12 mouse cellular contexts compared by ENCODE assay signal in genomic region chr2:29589266-29589665, GRCm38 (mm10). TPM values are rescaled to one million over a fixed set of nuclear protein-coding genes. Genes with fewer than 3 reads are reported as not detected.
DNase-seq lines count a peak whose midpoint lies in the region; ATAC-seq and TF ChIP-seq lines count a peak whose summit lies in the region.
"Had no signal": no experiment of that assay in that cellular context is flagged by ENCODE, and none has a peak within 500 bp of the region (broad histone marks: within the 10 kb centered on the region; RNA-seq: fewer than 3 reads in every experiment).

No protein-coding gene starts in this region.

- H3K27ac ChIP-seq in limb, embryonic 11.5 days (replicated peaks; ENCODE audit: low read depth, low read length) = no peak overlapping the region
- H3K27ac ChIP-seq in limb, embryonic 10.5 days = no peak overlapping the region
- no peak overlapping the region for H3K27ac ChIP-seq in CH12.LX (ENCODE audit: insufficient read depth, low read depth)
- no peak overlapping the region for H3K27ac ChIP-seq in MEL (ENCODE audit: control insufficient read depth, low read depth, low read length)
- H3K27ac ChIP-seq: forebrain, embryonic 10.5 days; neural tube, embryonic 12.5 days had no signal

- TF ChIP-seq EP300 in CH12.LX (IDR thresholded peaks at IDR 0.05; ENCODE audit: low read length) = no peak
- TF ChIP-seq EP300 in MEL (IDR thresholded peaks at IDR 0.05; ENCODE audit: low read depth in 1 of 2, low read length in 2 of 2) = no peak

- TF ChIP-seq RAD21 in CH12.LX (IDR thresholded peaks at IDR 0.05; ENCODE audit: low read depth, low read length) (peak; percentile 34), MEL (IDR thresholded peaks at IDR 0.05; ENCODE audit: low read depth, low read length) (peak; percentile 41)

- no peak overlapping the region for H3K4me3 ChIP-seq in limb, embryonic 11.5 days (ENCODE audit: low read depth, low read length)
- no peak overlapping the region for H3K4me3 ChIP-seq in limb, embryonic 10.5 days
- H3K4me3 ChIP-seq in CH12.LX (replicated peaks in 1 of 3; ENCODE audit: low read depth in 2 of 3, low read length in 2 of 3, poor library complexity in 1 of 3) = no peak overlapping the region
- no peak overlapping the region for H3K4me3 ChIP-seq in MEL (ENCODE audit: control insufficient read depth in 1 of 2, insufficient read depth in 1 of 2, low read depth in 2 of 2, low read length in 2 of 2)
- H3K4me3 ChIP-seq: forebrain, embryonic 10.5 days; neural tube, embryonic 12.5 days had no signal

- DNase-seq in limb, embryonic 11.5 days (ENCODE audit: low spot score) = peak; percentile 30
- no peak for DNase-seq in limb, embryonic 10.5 days (ENCODE audit: low spot score)
- DNase-seq in CH12.LX (ENCODE audit: extremely low read depth) (peak; percentile 18), MEL (ENCODE audit: low read depth, low spot score) (peak; percentile 24)
- no peak for DNase-seq in T-cell, adult 2 months (ENCODE audit: low spot score)
- DNase-seq in adrenal gland, adult 8-10 months = no peak
- DNase-seq: gastrocnemius, postnatal 36 days had no signal

- no peak overlapping the region for H3K4me2 ChIP-seq in limb, embryonic 11.5 days (ENCODE audit: low read depth, severe bottlenecking)
- H3K4me2 ChIP-seq in CH12.LX (ENCODE audit: insufficient read depth, low read depth, poor library complexity, severe bottlenecking) = no peak overlapping the region
- H3K4me2 ChIP-seq: neural tube, embryonic 12.5 days had no signal

- H3K36me3 ChIP-seq in limb, embryonic 11.5 days (ENCODE audit: control insufficient read depth, insufficient read depth, low read length) = no peaks in the 10 kb centered on the region
- H3K36me3 ChIP-seq in limb, embryonic 10.5 days = no peaks in the 10 kb centered on the region
- H3K36me3 ChIP-seq in CH12.LX (replicated peaks in 1 of 2; ENCODE audit: control insufficient read depth in 1 of 2, insufficient read depth in 1 of 2, low read length in 1 of 2) (no peaks in the 10 kb centered on the region), MEL (ENCODE audit: control insufficient read depth in 1 of 2, insufficient read depth in 2 of 2, low read length in 2 of 2) (no peaks in the 10 kb centered on the region)
- H3K36me3 ChIP-seq: forebrain, embryonic 10.5 days; G1E; neural tube, embryonic 12.5 days had no signal

- H3K79me2 ChIP-seq in CH12.LX (replicated peaks; ENCODE audit: control insufficient read depth, extremely low read depth, insufficient read depth, poor library complexity, severe bottlenecking) (no peaks in the 10 kb centered on the region), MEL (ENCODE audit: control insufficient read depth, insufficient read depth, low read length, poor library complexity) (no peaks in the 10 kb centered on the region)

- H3K27me3 ChIP-seq in limb, embryonic 11.5 days (ENCODE audit: control insufficient read depth, insufficient read depth, low read length) = no peaks in the 10 kb centered on the region; the same call in 1 of the 2 replicates
- H3K27me3 ChIP-seq in limb, embryonic 10.5 days (ENCODE audit: low read depth, poor library complexity, severe bottlenecking) = 0 out of 2 replicates have a peak, but pooled peaks cover 2% of the 10 kb centered on the region
- peaks cover 40% of the 10 kb centered on the region for H3K27me3 ChIP-seq in CH12.LX (replicated peaks)
- H3K27me3 ChIP-seq in MEL (ENCODE audit: control insufficient read depth in 1 of 2, insufficient read depth in 2 of 2, low read length in 2 of 2) = no peaks in the 10 kb centered on the region
- H3K27me3 ChIP-seq: neural tube, embryonic 12.5 days had no signal

- no peak for TF ChIP-seq POLR2A in CH12.LX (IDR thresholded peaks at IDR 0.05; ENCODE audit: low read depth, low read length)
- no peak for TF ChIP-seq POLR2A in MEL (IDR thresholded peaks at IDR 0.05; ENCODE audit: control insufficient read depth in 1 of 2, insufficient read depth in 1 of 2, low read depth in 1 of 2, low read length in 2 of 2, poor library complexity in 1 of 2)

- in situ Hi-C loops in CH12.LX (cut with MboI; ENCODE audit: low pct_ligation_motif_present, low pct_unique_long_range_greater_than_20kb, low sequenced_read_pairs) = no loop called here

- no peaks in the 10 kb centered on the region for H3K4me1 ChIP-seq in limb, embryonic 11.5 days (ENCODE audit: control insufficient read depth, insufficient read depth, low read length)
- peaks cover 29% of the 10 kb centered on the region for H3K4me1 ChIP-seq in limb, embryonic 10.5 days
- peaks cover 11 to 19% of the 10 kb centered on the region in 2 experiments for H3K4me1 ChIP-seq in CH12.LX (ENCODE audit: control insufficient read depth in 1 of 2, insufficient read depth in 2 of 2)
- H3K4me1 ChIP-seq in MEL (ENCODE audit: control insufficient read depth in 1 of 2, insufficient read depth in 2 of 2, low read length in 2 of 2) = no peaks in the 10 kb centered on the region

- dilution Hi-C loops in CH12.LX (cut with MboI; ENCODE audit: extremely low pct_ligation_motif_present, extremely low pct_unique_long_range_greater_than_20kb, low sequenced_read_pairs) = no loop called here

- H3K9me3 ChIP-seq in limb, embryonic 11.5 days (ENCODE audit: control insufficient read depth, low read length) = no peaks in the 10 kb centered on the region
- no peaks in the 10 kb centered on the region for H3K9me3 ChIP-seq in limb, embryonic 10.5 days (replicated peaks)
- H3K9me3 ChIP-seq in CH12.LX (replicated peaks; ENCODE audit: low read length) = no peaks in the 10 kb centered on the region
- no peaks in the 10 kb centered on the region for H3K9me3 ChIP-seq in MEL (replicated peaks; ENCODE audit: insufficient read depth, low read length)
- H3K9me3 ChIP-seq: forebrain, embryonic 10.5 days; G1E; neural tube, embryonic 12.5 days had no signal

- TF ChIP-seq CTCF in CH12.LX (conservative IDR thresholded peaks at IDR 0.05 in 1 of 2, IDR thresholded peaks at IDR 0.05 in 1 of 2; ENCODE audit: low read depth in 2 of 2, low read length in 2 of 2) (peak in 1 of 2 experiments; percentile 60; a peak in 2 of 4 replicates), MEL (IDR thresholded peaks at IDR 0.05 in 2 of 3, conservative IDR thresholded peaks at IDR 0.05 in 1 of 3; ENCODE audit: control insufficient read depth in 1 of 3, insufficient read depth in 1 of 3, low read depth in 2 of 3, low read length in 3 of 3, poor library complexity in 1 of 3, severe bottlenecking in 1 of 3) (peak; percentile 27 to 51 (median 48); a peak in 5 of 6 replicates)

- no peak overlapping the region for H3K9ac ChIP-seq in limb, embryonic 11.5 days (ENCODE audit: low read length)
- no peak overlapping the region for H3K9ac ChIP-seq in CH12.LX (ENCODE audit: insufficient read depth, low read depth)
- no peak overlapping the region for H3K9ac ChIP-seq in MEL (ENCODE audit: control insufficient read depth, low read depth, low read length, poor library complexity, severe bottlenecking)
- H3K9ac ChIP-seq: neural tube, embryonic 12.5 days had no signal

- ATAC-seq in limb, embryonic 11.5 days (ENCODE audit: insufficient number of reproducible peaks, low FRiP score, low TSS enrichment, low read depth) = no peak
- 0 out of 2 replicates have a peak, but pooled peaks have one; percentile 17 for ATAC-seq in granulocyte monocyte progenitor cell, adult 5-6 weeks (replicated peaks; ENCODE audit: poor library complexity, severe bottlenecking)
- ATAC-seq: intestine, embryonic 16.5 days had no signal

- WGBS in limb, embryonic 11.5 days = 23% methylated on average over 10 of the region's 10 CpGs
- 34% methylated on average over 10 of the region's 10 CpGs for WGBS in limb, embryonic 10.5 days

TF ChIP-seq in CH12.LX, 34 proteins besides CTCF, POLR2A, EP300 and RAD21:
- TF ChIP-seq SMC3 (IDR thresholded peaks at IDR 0.05; ENCODE audit: low read depth, low read length) = peak; percentile 17; the same call in 1 of the 2 replicates
- TF ChIP-seq IRF4 (IDR thresholded peaks at IDR 0.05; ENCODE audit: low read depth, low read length) = no peak

TF ChIP-seq in MEL, 35 proteins besides CTCF, POLR2A, EP300 and RAD21:
- TF ChIP-seq SMC3 (IDR thresholded peaks at IDR 0.05; ENCODE audit: low read depth, low read length) (peak; percentile 30), MAX (IDR thresholded peaks at IDR 0.05; ENCODE audit: low read length) (no peak)

RNA-seq across cellular contexts. Expression of gene Rapgef1, which starts 30.3 kb away (rescaled TPM):
- polyA plus RNA-seq in limb, embryonic 11.5 days (2014; fragmentation: Nextera tagmentation; extraction: Ambion mirVana) = 17.1 and 19.7 TPM in 2 replicates
- 17.2 and 18.1 TPM in 2 replicates for polyA plus RNA-seq in limb, embryonic 10.5 days (2016; fragmentation: Nextera tagmentation; extraction: Ambion mirVana)
- 149 and 185 TPM in 2 replicates for total RNA-seq in CH12.LX (2012; rRNA removed)
- 84.0 and 86.5 TPM in 2 replicates for total RNA-seq in CH12.LX (2014; rRNA removed)
- 143 and 170 TPM in 2 replicates for polyA plus RNA-seq in CH12.LX (2012; ENCODE audit: insufficient read length, low read depth)
- total RNA-seq in MEL (2012; rRNA removed) = 69.7 and 77.0 TPM in 2 replicates
- polyA plus RNA-seq in MEL (2012; ENCODE audit: insufficient read depth in 1 of 2, insufficient read length in 2 of 2, low read depth in 1 of 2, low replicate concordance in 2 of 2, missing spikeins in 1 of 2) = 10 to 100 TPM; 57.2 to 88.3 TPM
- 29.6 and 31.9 TPM in 2 replicates for total RNA-seq in granulocyte monocyte progenitor cell, adult 5-6 weeks (2014; fragmentation: Nextera tagmentation)
- 16.7 and 21.9 TPM in 2 replicates for total RNA-seq in granulocyte monocyte progenitor cell, adult 5-6 weeks (2017)
- 10 to 100 TPM; 48.7 to 53.6 (median 52.8) TPM for total RNA-seq in adrenal gland, adult 8-10 months (2022)

Comparison
In these comparisons a context has a peak if more than half of its experiments do, and no peak if none do; other contexts are left out.
1. DNase-seq: peak in limb, embryonic 11.5 days (single experiment), CH12.LX (single experiment) and MEL (single experiment); none in limb, embryonic 10.5 days (single experiment), T-cell, adult 2 months (single experiment) and adrenal gland, adult 8-10 months (single experiment).